ENCODE assay signal across 23 mouse cellular contexts in genomic region chr2:158849416-158849815, GRCm38 (mm10). TPM values are rescaled to one million over a fixed set of nuclear protein-coding genes. Genes with fewer than 3 reads are reported as not detected.
DNase-seq lines count a peak whose midpoint lies in the region; ATAC-seq and TF ChIP-seq lines count a peak whose summit lies in the region.
"Had no signal": no experiment of that assay in that cellular context is flagged by ENCODE, and none has a peak within 500 bp of the region (broad histone marks: within the 10 kb centered on the region; RNA-seq: fewer than 3 reads in every experiment).

No protein-coding gene starts in this region.

- TF ChIP-seq CTCF in liver, postnatal 0 days (IDR thresholded peaks at IDR 0.05; ENCODE audit: low read depth): no peak

- TF ChIP-seq EP300 in liver, postnatal 0 days (IDR thresholded peaks at IDR 0.05; ENCODE audit: low read depth): no peak

- no peak for ATAC-seq in liver, postnatal 0 days
- ATAC-seq in liver, embryonic 12.5 days: no peak
- ATAC-seq: forebrain, embryonic 13.5 days; forebrain, embryonic 16.5 days; hindbrain, embryonic 16.5 days; inflammation-experienced regulatory T-cells, adult 6 months had no signal

- H3K27me3 ChIP-seq in liver, postnatal 0 days (ENCODE audit: insufficient read depth, low read length): no peaks in the 10 kb centered on the region
- no peaks in the 10 kb centered on the region for H3K27me3 ChIP-seq in liver, embryonic 12.5 days (replicated peaks)
- H3K27me3 ChIP-seq: CH12.LX; forebrain, embryonic 13.5 days; hindbrain, embryonic 12.5 days had no signal

- H3K4me1 ChIP-seq in liver, postnatal 0 days (ENCODE audit: insufficient read depth): no peaks in the 10 kb centered on the region
- peaks cover 5% of the 10 kb centered on the region; the same call in 1 of the 2 replicates for H3K4me1 ChIP-seq in liver, embryonic 12.5 days
- H3K4me1 ChIP-seq: forebrain, embryonic 10.5 days; heart, embryonic 10.5 days; hindbrain, embryonic 12.5 days had no signal

- no peak overlapping the region for H3K4me3 ChIP-seq in liver, postnatal 0 days (ENCODE audit: low read depth, low read length)
- no peak overlapping the region for H3K4me3 ChIP-seq in liver, embryonic 12.5 days
- H3K4me3 ChIP-seq: forebrain, embryonic 10.5 days; forebrain, embryonic 13.5 days; heart, adult 2 months; heart, embryonic 10.5 days; hindbrain, embryonic 12.5 days had no signal

- peaks cover 9% of the 10 kb centered on the region for H3K36me3 ChIP-seq in liver, postnatal 0 days (replicated peaks; ENCODE audit: insufficient read depth, low read length)
- peaks cover 70% of the 10 kb centered on the region for H3K36me3 ChIP-seq in liver, embryonic 12.5 days

- no peaks in the 10 kb centered on the region for H3K9me3 ChIP-seq in liver, postnatal 0 days (ENCODE audit: low read length)
- no peaks in the 10 kb centered on the region for H3K9me3 ChIP-seq in liver, embryonic 12.5 days (replicated peaks)
- H3K9me3 ChIP-seq: forebrain, embryonic 10.5 days; forebrain, embryonic 13.5 days; heart, embryonic 10.5 days; hindbrain, embryonic 12.5 days had no signal

- no peak overlapping the region for H3K4me2 ChIP-seq in liver, postnatal 0 days (ENCODE audit: low read depth, low read length)
- no peak overlapping the region for H3K4me2 ChIP-seq in liver, embryonic 12.5 days
- H3K4me2 ChIP-seq: forebrain, embryonic 13.5 days; hindbrain, embryonic 12.5 days had no signal

- WGBS in liver, postnatal 0 days (ENCODE audit: insufficient replicate concordance): 72% methylated on average over 9 of the region's 9 CpGs
- WGBS in liver, embryonic 12.5 days (ENCODE audit: insufficient replicate concordance): 71% methylated on average over 9 of the region's 9 CpGs

- no peak overlapping the region for H3K9ac ChIP-seq in liver, postnatal 0 days (replicated peaks)
- no peak overlapping the region for H3K9ac ChIP-seq in liver, embryonic 12.5 days
- H3K9ac ChIP-seq: forebrain, embryonic 13.5 days; hindbrain, embryonic 12.5 days had no signal

- DNase-seq in liver, postnatal 0 days: peak; percentile 27
- DNase-seq in thymus, postnatal 4 days: peak; percentile 17
- no peak for DNase-seq in thymus, postnatal 25 days
- peak; percentile 50 for DNase-seq in R1 (ENCODE audit: low read depth, low spot score)
- DNase-seq in cerebellum, adult 18-20 months: no peak
- no peak for DNase-seq in cerebellum, adult 9-10 months
- DNase-seq: adrenal gland, adult 2 months; adrenal gland, postnatal 14 days; cerebellum, adult 11 months; cerebellum, adult 8-10 months; cerebellum, postnatal 14 days; gastrocnemius, postnatal 10 days; gastrocnemius, postnatal 36 days; heart, adult 2 months had no signal

- H3K27ac ChIP-seq in liver, postnatal 0 days (ENCODE audit: low read depth): no peak overlapping the region
- no peak overlapping the region for H3K27ac ChIP-seq in liver, embryonic 12.5 days
- H3K27ac ChIP-seq: forebrain, embryonic 10.5 days; forebrain, embryonic 13.5 days; heart, adult 2 months; heart, embryonic 10.5 days; hindbrain, embryonic 12.5 days had no signal

RNA-seq across cellular contexts. Expression of gene Dhx35, which starts 54.8 kb away (rescaled TPM):
- 2.7 and 3.6 TPM in 2 replicates for polyA plus RNA-seq in liver, postnatal 0 days (2015; fragmentation: Nextera tagmentation; extraction: Ambion mirVana)
- 5.6 and 7.1 TPM in 2 replicates for polyA plus RNA-seq in liver, embryonic 12.5 days (2016; fragmentation: Nextera tagmentation; extraction: Ambion mirVana)

Comparison
In these comparisons a context has a peak if more than half of its experiments do, and no peak if none do; other contexts are left out.
1. DNase-seq: peak in liver, postnatal 0 days (single experiment), thymus, postnatal 4 days (single experiment) and R1 (single experiment); none in thymus, postnatal 25 days (single experiment), cerebellum, adult 18-20 months (0 of 2) and cerebellum, adult 9-10 months (single experiment).